Mouse (Mus musculus) adrenal gland, adult 18-20 months (tissue): ENCODE measurements around the gene Lin37. TPM values are rescaled to one million over a fixed set of nuclear protein-coding genes. Genes with fewer than 3 reads are reported as not detected.

Source experiments
- DNase-seq, 2 experiments: peaks; one replicate each; pipeline ENCODE4 v3.0.0; 2021 to 2022; ENCODE audit warnings: low spot score in 2 of 2
- total RNA-seq, 2 experiments: library from RNA; stranded (reverse); gene quantifications; 1 replicate in 1 of 2; 2 replicates in 1 of 2; pipeline ENCODE4 v1.2.3; 2021

The Lin37 gene
- total RNA-seq, 2 experiments from 2014 or later = 47.0 to 59.3 TPM

GRCm38 (mm10) chr7:30587842-30588667, 28.4 kb upstream of the Lin37 start:
- peak; percentile 55 to 62 for DNase-seq

- peak in 1 of 2 experiments; percentile 8 for DNase-seq
These were observed 26.9 kb upstream of the Lin37 start for GRCm38 (mm10) chr7:30586455-30587020.

DNA sequence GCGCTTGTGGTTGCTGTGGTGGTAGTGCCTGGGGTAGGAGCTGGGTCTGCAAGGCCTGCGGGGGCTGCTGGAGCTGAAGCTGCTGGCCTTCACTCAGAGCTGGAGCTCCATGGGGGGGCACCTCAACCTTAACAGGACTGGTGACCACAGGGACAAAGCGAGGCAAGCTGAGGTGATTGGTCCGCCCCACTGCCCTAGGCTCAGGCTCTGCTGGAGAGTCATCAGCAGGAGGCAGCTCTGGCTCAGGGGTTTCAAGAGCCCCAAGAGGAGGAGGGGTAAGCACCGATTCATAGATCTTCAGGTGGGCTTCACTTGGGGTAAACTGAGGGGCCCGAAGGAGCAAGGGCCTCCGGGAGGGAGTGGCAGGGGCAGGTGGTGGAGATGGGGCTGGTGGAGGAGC, 25.5 kb upstream of the Lin37 start:
- DNase-seq = peak in 1 of 2 experiments; percentile 7

- DNase-seq = peak in 1 of 2 experiments; percentile 5
These were observed 24.7 kb upstream of the Lin37 start for GRCm38 (mm10) chr7:30584339-30584738.

GRCm38 (mm10) chr7:30581547-30581946, 21.9 kb upstream of the Lin37 start:
- no peak for DNase-seq

DNA sequence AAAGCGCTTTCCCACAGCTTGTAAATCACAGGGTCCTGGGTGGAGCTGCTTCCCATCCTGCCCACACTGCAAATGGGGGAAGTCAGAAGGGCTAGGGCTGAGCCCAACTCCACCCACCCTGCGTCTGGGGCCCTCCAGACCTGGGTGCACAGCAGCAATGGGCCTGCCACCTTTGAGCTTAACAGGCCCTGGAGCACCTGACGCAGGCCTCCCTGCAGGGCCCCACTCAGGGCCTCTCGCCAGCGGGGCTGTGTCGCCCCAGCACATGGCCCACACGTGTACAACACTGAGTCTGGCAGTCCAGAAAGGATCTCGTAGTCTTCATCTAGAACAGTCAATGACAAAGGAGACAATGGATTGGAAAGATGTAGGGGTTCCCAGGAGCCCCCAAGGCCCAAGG, 20.3 kb upstream of the Lin37 start:
- DNase-seq = no peak

DNA sequence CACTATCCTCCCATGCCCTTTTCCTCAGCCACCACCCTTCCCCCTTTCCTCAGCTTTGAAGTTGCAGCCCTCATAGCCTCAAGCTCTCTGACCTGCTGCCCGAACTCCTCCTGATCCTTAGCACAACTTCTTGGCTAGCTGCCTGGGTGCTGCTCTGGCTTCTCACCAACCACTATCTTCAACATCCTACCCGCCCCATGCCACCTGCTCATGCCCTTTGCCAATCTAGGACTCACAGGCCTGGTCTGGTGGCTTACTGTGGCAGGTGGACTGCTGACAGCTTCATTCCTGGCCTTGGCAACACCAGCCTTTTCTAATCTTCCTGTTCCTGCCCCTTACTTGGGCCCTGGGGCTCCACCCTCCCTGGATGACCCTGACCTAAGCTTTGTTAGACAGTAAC, 13.3 kb upstream of the Lin37 start:
- DNase-seq = peak in 1 of 2 experiments; percentile 28

- no peak for DNase-seq
These were observed 12.8 kb upstream of the Lin37 start for GRCm38 (mm10) chr7:30572389-30572788.

DNA sequence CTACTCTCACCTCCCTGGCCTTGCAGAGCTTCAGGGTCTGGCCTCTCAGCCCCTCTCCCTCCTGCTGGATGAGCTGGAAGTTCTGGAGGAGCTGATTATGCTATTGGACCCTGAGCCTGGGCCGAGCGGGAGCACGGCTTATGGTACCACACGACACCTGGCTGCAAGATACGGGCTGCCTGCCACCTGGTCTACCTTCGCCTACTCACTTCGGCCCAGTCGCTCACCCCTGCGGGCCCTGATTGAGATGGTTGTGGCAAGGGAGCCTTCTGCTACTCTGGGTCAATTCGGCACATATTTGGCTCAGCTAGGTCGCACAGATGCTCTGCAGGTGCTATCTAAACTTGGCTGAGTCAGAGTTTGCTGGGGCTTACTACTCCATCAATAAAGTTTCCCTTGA, 7.9 kb upstream of the Lin37 start:
- DNase-seq = no peak

DNA sequence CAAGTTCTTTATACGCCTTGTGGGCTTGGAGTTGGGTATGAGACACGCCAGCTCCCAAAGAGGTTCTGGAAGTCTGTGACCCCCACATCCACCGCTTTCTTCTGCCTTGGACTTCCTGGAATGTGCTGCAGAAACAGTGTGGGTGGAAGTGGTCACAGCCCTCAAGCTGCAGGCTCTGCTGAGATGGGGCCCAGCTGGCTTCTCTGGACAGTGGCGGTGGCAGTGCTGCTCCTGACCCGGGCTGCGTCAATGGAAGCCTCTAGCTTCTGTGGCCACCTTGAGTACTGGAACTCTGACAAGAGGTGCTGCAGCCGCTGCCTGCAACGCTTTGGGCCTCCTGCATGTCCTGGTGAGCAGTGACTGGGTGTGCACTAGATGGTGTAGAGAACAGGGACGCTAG, 6.4 kb upstream of the Lin37 start:
- DNase-seq = no peak

DNA sequence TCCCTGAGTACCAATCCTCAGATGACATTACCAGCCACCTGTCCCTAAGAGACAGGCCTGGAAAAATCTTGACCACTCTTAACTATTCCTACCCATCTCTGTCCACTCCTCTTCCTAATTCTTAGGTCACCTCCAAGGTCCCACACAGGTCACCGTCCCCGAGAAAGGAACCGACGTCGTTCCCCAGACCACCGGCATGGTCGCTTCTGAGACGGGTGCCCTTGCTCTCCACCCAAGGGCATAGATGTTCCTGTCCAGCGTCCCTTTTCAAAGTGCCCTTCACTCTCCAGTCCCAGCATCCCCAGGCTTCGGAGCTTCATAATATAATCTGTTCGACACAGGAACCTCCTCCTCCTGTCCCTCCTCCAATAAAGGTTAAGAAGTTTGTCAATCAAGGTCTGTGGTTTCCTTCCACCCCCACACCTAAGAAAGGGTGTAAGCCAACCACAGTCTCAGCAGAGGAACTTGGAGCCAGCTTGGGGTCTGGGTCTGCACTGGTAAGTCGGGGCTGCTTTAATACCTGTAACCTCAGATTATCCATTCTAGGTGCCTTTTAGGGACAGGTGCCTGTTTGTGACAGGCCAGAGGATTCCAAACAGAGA, 5.4 kb upstream of the Lin37 start, which contains the start of gene Igflr1:
Igflr1 (plus strand) TSS at position 458 of the 602 bp plus-strand sequence.
- no peak for DNase-seq

- no peak for DNase-seq
These were observed 4.3 kb upstream of the Lin37 start for GRCm38 (mm10) chr7:30563906-30564280.

- peak; percentile 88 to 90 for DNase-seq
These were observed 3.7 kb upstream of the Lin37 start, which contains the start of the genes U2af1l4, Gm49396 and Psenen for GRCm38 (mm10) chr7:30563117-30563905. TSS of gene U2af1l4 (plus strand) at chr7:30563301. TSS of gene Gm49396 (plus strand) at chr7:30563344. TSS of gene Psenen (minus strand) at chr7:30563627.

- DNase-seq = peak in 1 of 2 experiments; percentile 42
These were observed 3.0 kb upstream of the Lin37 start for GRCm38 (mm10) chr7:30562526-30563116.

- DNase-seq = no peak
These were observed 658 bp upstream of the Lin37 start for GRCm38 (mm10) chr7:30560296-30560695.

GRCm38 (mm10) chr7:30558656-30559442, 789 bp downstream of the Lin37 start:
- DNase-seq = no peak

GRCm38 (mm10) chr7:30557901-30558514, 1.6 kb downstream of the Lin37 start:
- no peak for DNase-seq

- no peak for DNase-seq
These were observed 2.6 kb downstream of the Lin37 start for GRCm38 (mm10) chr7:30556894-30557536.
